Mouse (Mus musculus): ENCODE data around the gene Dnaja4.

The Dnaja4 gene

DNA sequence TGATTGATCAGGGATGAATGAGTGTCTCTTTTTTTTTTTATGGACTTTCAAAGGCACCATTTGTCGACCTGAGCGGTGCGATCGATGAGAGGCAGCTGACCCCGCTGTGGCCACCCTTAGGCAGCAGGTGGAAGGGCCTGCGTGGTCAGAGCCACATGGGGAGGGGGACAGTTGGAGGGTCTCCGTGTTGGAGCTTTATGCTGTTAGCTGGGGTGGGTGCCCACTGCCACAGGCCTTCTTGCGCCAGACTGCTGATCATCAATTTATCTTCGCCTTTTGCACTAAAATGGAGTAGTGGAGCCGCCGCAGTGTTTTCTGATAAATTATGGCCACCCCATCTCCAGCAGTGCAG is 54.2 kb downstream of the Dnaja4 start:
- DNase-seq, result no peak

DNA sequence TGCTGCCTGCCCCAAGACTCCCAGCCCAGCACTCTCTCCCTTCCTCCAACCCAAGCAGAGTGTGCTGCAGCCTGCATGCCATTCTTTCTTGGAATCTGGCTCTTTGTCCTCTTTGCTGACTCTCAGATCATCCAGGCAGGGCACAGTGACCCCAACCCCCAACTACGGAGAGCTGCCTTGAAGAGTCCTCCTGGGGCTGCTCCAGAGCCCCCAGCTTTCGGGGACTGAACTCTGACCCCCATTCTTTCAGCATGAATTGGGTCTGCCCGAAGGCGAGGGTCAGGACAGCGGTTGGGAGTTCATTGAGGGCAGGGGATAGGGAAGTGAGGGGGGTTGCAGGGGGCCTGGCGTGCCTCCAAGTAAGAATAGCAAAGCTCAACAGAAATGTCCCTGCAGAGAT is 60.9 kb downstream of the Dnaja4 start:
- DNase-seq, result no peak

GRCm38 (mm10) chr9:54764091-54764490 is 65.4 kb downstream of the Dnaja4 start:
- DNase-seq, result no peak

DNA sequence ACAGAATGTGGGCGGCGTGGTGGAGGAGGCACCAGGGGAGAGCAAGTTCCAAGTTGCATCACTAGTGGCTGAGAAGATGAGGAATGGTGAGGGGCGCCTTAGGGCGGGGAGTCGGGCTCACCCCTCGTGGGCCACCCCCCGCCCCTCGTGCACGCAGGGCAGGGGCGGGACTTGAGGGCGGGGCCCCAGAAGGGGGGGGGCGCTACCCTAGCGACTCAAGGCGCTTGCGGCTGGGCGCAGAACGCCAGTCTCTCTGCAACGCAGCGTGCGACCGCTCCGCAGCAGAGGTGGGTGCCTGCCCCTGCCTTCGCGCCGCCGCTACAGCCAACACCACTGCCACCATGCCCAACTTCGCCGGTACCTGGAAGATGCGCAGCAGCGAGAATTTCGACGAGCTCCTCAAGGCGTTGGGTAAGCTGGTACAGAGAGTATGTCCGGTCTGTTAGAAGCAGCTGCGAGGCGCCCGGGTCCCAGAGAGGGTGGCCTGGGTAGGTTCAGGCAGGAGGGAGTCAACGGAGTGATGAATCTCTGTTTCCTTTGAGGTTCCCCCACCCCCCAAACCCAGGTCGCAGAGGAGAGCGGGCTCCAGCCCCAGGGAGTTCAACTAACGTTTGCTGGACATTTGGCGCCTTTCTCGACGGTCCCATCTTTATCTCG is 66.0 kb downstream of the Dnaja4 start, which contains the start of gene Crabp1:
Gene Crabp1 (plus strand): TSS at position 188 of the 657 bp plus-strand sequence.
- no peak for DNase-seq

DNA sequence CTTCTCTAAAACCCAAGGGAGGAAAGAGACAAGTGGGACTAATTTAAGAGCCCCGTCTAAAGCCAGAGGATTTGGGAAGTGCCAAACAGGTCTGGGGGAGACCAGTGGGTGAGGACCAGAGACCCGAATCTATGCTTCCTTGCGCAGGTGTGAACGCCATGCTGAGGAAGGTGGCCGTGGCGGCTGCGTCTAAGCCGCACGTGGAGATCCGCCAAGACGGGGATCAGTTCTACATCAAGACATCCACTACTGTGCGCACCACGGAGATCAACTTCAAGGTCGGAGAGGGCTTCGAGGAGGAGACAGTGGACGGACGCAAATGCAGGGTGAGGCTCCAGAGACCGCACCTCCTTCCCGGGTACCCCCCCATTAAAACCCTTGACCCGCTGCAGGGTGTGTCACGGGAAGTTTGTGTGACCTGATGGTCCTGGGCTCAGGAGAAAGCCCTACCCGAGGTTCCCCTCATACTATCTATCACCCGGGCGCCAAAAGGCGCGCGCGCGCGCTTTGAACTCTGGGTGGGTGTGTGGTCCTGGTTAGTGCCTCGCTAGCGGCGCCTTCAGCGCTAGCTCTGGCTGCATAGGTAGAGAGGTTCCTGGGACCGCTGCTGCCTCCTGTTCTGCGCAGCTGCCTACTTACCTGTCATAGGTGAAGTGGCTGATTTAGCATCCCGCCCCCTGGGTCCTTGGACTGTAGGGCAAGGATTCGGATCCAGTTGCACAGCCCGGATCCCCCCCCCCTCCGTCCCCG is 66.8 kb downstream of the Dnaja4 start:
- DNase-seq, result no peak
